In genomic region chr5:148386471-148386870, GRCm38 (mm10) we compare ENCODE assay signal across 10 mouse cellular contexts. TPM values are rescaled to one million over a fixed set of nuclear protein-coding genes. Genes with fewer than 3 reads are reported as not detected.
DNase-seq lines count a peak whose midpoint lies in the region; ATAC-seq and TF ChIP-seq lines count a peak whose summit lies in the region.
"Had no signal": no experiment of that assay in that cellular context is flagged by ENCODE, and none has a peak within 500 bp of the region (broad histone marks: within the 10 kb centered on the region; RNA-seq: fewer than 3 reads in every experiment).

No protein-coding gene starts in this region.

- no peak overlapping the region for H3K4me2 ChIP-seq in heart, embryonic 12.5 days
- H3K4me2 ChIP-seq: limb, embryonic 13.5 days had no signal

- peak; percentile 56 for TF ChIP-seq CTCF in heart, adult 2 months (IDR thresholded peaks at IDR 0.05)
- peak; percentile 30; the same call in 1 of the 2 replicates for TF ChIP-seq CTCF in testis, adult 2 months (IDR thresholded peaks at IDR 0.05; ENCODE audit: control insufficient read depth, insufficient read depth, insufficient replicate concordance, low read depth, low read length)

- H3K9me3 ChIP-seq in heart, embryonic 12.5 days (replicated peaks): 0 out of 2 replicates have a peak, but pooled peaks cover 2% of the 10 kb centered on the region

- no peak for TF ChIP-seq EP300 in heart, adult 2 months (IDR thresholded peaks at IDR 0.05; ENCODE audit: insufficient read depth, low read depth, low read length)

- 93% methylated on average over 9 of the region's 9 CpGs for WGBS in heart, adult 2 months
- WGBS in heart, embryonic 12.5 days: 89% methylated on average over 9 of the region's 9 CpGs

- ATAC-seq in heart, embryonic 12.5 days (ENCODE audit: insufficient number of reproducible peaks, low FRiP score): no peak
- ATAC-seq: midbrain, embryonic 16.5 days had no signal

- no peaks in the 10 kb centered on the region for H3K36me3 ChIP-seq in heart, adult 2 months (ENCODE audit: control insufficient read depth, insufficient read depth, low read length)
- peaks cover 7% of the 10 kb centered on the region; the same call in 1 of the 2 replicates for H3K36me3 ChIP-seq in heart, embryonic 12.5 days
- no peaks in the 10 kb centered on the region for H3K36me3 ChIP-seq in testis, adult 2 months (ENCODE audit: control insufficient read depth, insufficient read depth, low read length)
- H3K36me3 ChIP-seq: limb, embryonic 13.5 days had no signal

- no peaks in the 10 kb centered on the region for H3K79me2 ChIP-seq in heart, adult 2 months (replicated peaks; ENCODE audit: control insufficient read depth, insufficient read depth, low read length)

- no peaks in the 10 kb centered on the region for H3K27me3 ChIP-seq in heart, adult 2 months (ENCODE audit: control insufficient read depth, insufficient read depth, low read length)
- H3K27me3 ChIP-seq in heart, embryonic 12.5 days (replicated peaks): no peaks in the 10 kb centered on the region
- H3K27me3 ChIP-seq in testis, adult 2 months (ENCODE audit: control insufficient read depth, insufficient read depth, low read length): no peaks in the 10 kb centered on the region
- H3K27me3 ChIP-seq: limb, embryonic 13.5 days had no signal

- DNase-seq in heart, adult 2 months: no peak
- no peak for DNase-seq in testis, postnatal 14 days (ENCODE audit: low spot score)
- DNase-seq in layer of hippocampus, adult 9-11 months: peak; percentile 20
- peak; percentile 59 for DNase-seq in thymus, postnatal 4 days
- DNase-seq in embryo, embryonic 10.5 days (ENCODE audit: low spot score): no peak
- DNase-seq in heart, postnatal 4 days: no peak

- H3K4me1 ChIP-seq in heart, adult 2 months (ENCODE audit: control insufficient read depth, insufficient read depth, low read length): no peaks in the 10 kb centered on the region; the same call in 1 of the 2 replicates
- H3K4me1 ChIP-seq in heart, embryonic 12.5 days (replicated peaks): peaks cover 55% of the 10 kb centered on the region
- peaks cover 2% of the 10 kb centered on the region; the same call in 1 of the 2 replicates for H3K4me1 ChIP-seq in testis, adult 2 months (ENCODE audit: control insufficient read depth, insufficient read depth, low read length)

- intact Hi-C loops in heart, adult 2 months (cut with DNase I): no loop called here

- TF ChIP-seq POLR2A in heart, adult 2 months (IDR thresholded peaks at IDR 0.05; ENCODE audit: insufficient read depth, low read depth, low read length): no peak
- TF ChIP-seq POLR2A in testis, adult 2 months (IDR thresholded peaks at IDR 0.05; ENCODE audit: control insufficient read depth, low read depth, low read length): no peak

- no peak overlapping the region for H3K9ac ChIP-seq in heart, adult 2 months (ENCODE audit: low read depth, low read length)
- no peak overlapping the region for H3K9ac ChIP-seq in heart, embryonic 12.5 days
- H3K9ac ChIP-seq: limb, embryonic 13.5 days had no signal

- no peak overlapping the region for H3K4me3 ChIP-seq in heart, adult 2 months
- no peak overlapping the region for H3K4me3 ChIP-seq in heart, embryonic 12.5 days
- no peak overlapping the region for H3K4me3 ChIP-seq in testis, adult 2 months (ENCODE audit: control insufficient read depth, low read depth, low read length)
- H3K4me3 ChIP-seq: limb, embryonic 13.5 days had no signal

- H3K27ac ChIP-seq in heart, adult 2 months: no peak overlapping the region
- no peak overlapping the region; the same call in 1 of the 2 replicates for H3K27ac ChIP-seq in heart, embryonic 12.5 days (ENCODE audit: poor library complexity, severe bottlenecking)
- no peak overlapping the region for H3K27ac ChIP-seq in testis, adult 2 months (ENCODE audit: control insufficient read depth, insufficient read depth, low read depth, low read length)
- H3K27ac ChIP-seq: limb, embryonic 13.5 days had no signal

RNA-seq across cellular contexts. Expression of gene Slc7a1, which starts 13.2 kb away (rescaled TPM):
- 10 to 100 TPM; 14.0 to 14.4 TPM for total RNA-seq in heart, adult 2 months (2021)
- polyA plus RNA-seq in heart, adult 2 months (2012; rRNA removed): 10.9 and 18.9 TPM in 2 replicates
- 24.0 and 24.2 TPM in 2 replicates for polyA plus RNA-seq in heart, embryonic 12.5 days (2016; fragmentation: Nextera tagmentation; extraction: Ambion mirVana)
- 8.9 and 10.5 TPM in 2 replicates for polyA plus RNA-seq in testis, adult 2 months (2012; rRNA removed)
- 10 to 100 TPM; 32.6 to 34.6 TPM for total RNA-seq in heart, postnatal 4 days (2021)

Comparison
In these comparisons a context has a peak if more than half of its experiments do, and no peak if none do; other contexts are left out.
1. DNase-seq: peak in layer of hippocampus, adult 9-11 months (single experiment) and thymus, postnatal 4 days (single experiment); none in heart, adult 2 months (0 of 2), testis, postnatal 14 days (single experiment), embryo, embryonic 10.5 days (single experiment) and heart, postnatal 4 days (single experiment).